Mouse (Mus musculus) liver, embryonic 14.5 days (tissue): Measurements from ENCODE around the gene Abca4. TPM values are rescaled to one million over a fixed set of nuclear protein-coding genes. Genes with fewer than 3 reads are reported as not detected.

Experiments
- ATAC-seq: fragments of 200-750 bp; cut with Nextera tagmentation; 2 replicates; pipeline ENCODE4 v1.8.0; 2017; ENCODE audit warnings: moderate number of reproducible peaks, mild to moderate bottlenecking, moderate library complexity; ENCODE audit not compliant: insufficient read depth
- DNase-seq, 3 experiments: peaks; one replicate each; pipeline ENCODE4 v3.0.0-alpha.2; 2012 to 2013; ENCODE audit warnings: low read depth in 3 of 3, low spot score in 3 of 3
- H3K27ac ChIP-seq: fragments of 300-500 bp; sonication (generic); 2 replicates; pipeline ENCODE4 v1.5.1; 2014; ENCODE audit warnings: moderate library complexity, mild to moderate bottlenecking, control low read depth, inconsistent platforms
- H3K27me3 ChIP-seq: fragments of 300-500 bp; sonication (generic); 2 replicates; pipeline ENCODE4 v1.6.1; 2014; ENCODE audit warnings: mild to moderate bottlenecking, low read length, moderate library complexity; ENCODE audit not compliant: control insufficient read depth, insufficient read depth
- H3K36me3 ChIP-seq: fragments of 300-500 bp; sonication (generic); replicated peaks from 2 replicates; pipeline ENCODE4 v1.6.1; 2014; ENCODE audit warnings: low read depth; ENCODE audit not compliant: control insufficient read depth, insufficient read depth
- H3K4me1 ChIP-seq, 2 experiments: fragments of 200-500 bp in 1 of 2; fragments of 300-500 bp in 1 of 2; sonication (generic) in 1 of 2; replicated peaks; 2 replicates each; pipeline ENCODE4 v1.6.1; 2012 to 2014; ENCODE audit warnings: antibody characterized with exemption in 1 of 2, inconsistent platforms in 1 of 2, low read length in 1 of 2; ENCODE audit not compliant: control insufficient read depth in 2 of 2, insufficient read depth in 2 of 2
- H3K4me2 ChIP-seq: fragments of 300-500 bp; sonication (generic); 2 replicates; pipeline ENCODE4 v1.6.1; 2014; ENCODE audit warnings: low read depth, mild to moderate bottlenecking, control low read depth, moderate library complexity
- H3K4me3 ChIP-seq, 2 experiments: fragments of 200-500 bp in 1 of 2; fragments of 300-500 bp in 1 of 2; sonication (generic) in 1 of 2; 2 replicates each; pipeline ENCODE4 v1.5.1; 2012 to 2014; ENCODE audit warnings: low read depth in 2 of 2, low read length in 2 of 2, mild to moderate bottlenecking in 2 of 2, control low read depth in 1 of 2, inconsistent platforms in 1 of 2, moderate library complexity in 1 of 2; ENCODE audit not compliant: insufficient read depth in 1 of 2
- H3K9ac ChIP-seq: fragments of 300-500 bp; sonication (generic); replicated peaks from 2 replicates; pipeline ENCODE4 v1.6.1; 2014; ENCODE audit warnings: mild to moderate bottlenecking, control low read depth, moderate library complexity
- H3K9me3 ChIP-seq: fragments of 300-500 bp; sonication (generic); 2 replicates; pipeline ENCODE4 v1.6.1; 2016; ENCODE audit warnings: low read length, mixed read lengths; ENCODE audit not compliant: control insufficient read depth
- CTCF ChIP-seq: IDR thresholded peaks from 2 replicates; pipeline ENCODE4 v1.5.1; 2016; ENCODE audit warnings: antibody characterized with exemption, low read depth, control low read depth
- EP300 ChIP-seq: IDR thresholded peaks from 2 replicates; pipeline ENCODE4 v1.6.1; 2016; ENCODE audit warnings: antibody characterized with exemption, low read depth
- WGBS: fragments of 180-500 bp; shearing (Covaris S2); extraction: QIAGEN DNeasy Blood & Tissue Kit; methylation state at CpG from one replicate; pipeline ENCODE4 v1.1.7; 2014; ENCODE audit not compliant: insufficient replicate concordance; 5-methylcytosine and 5-hydroxymethylcytosine counted together
- polyA plus RNA-seq, 2 experiments: library from polyadenylated mRNA; depleted of rRNA in 1 of 2; stranded (reverse) in 1 of 2; unstranded in 1 of 2; fragments of >200 nt; fragmentation: Nextera tagmentation in 1 of 2; extraction: Ambion mirVana in 1 of 2; gene quantifications; 2 replicates each; pipeline versions ENCODE4 v1.2.1 to v1.2.3; 2012 to 2014

Abca4 gene
- polyA plus RNA-seq, 2 experiments = 0.35 to 0.53 TPM

DNA sequence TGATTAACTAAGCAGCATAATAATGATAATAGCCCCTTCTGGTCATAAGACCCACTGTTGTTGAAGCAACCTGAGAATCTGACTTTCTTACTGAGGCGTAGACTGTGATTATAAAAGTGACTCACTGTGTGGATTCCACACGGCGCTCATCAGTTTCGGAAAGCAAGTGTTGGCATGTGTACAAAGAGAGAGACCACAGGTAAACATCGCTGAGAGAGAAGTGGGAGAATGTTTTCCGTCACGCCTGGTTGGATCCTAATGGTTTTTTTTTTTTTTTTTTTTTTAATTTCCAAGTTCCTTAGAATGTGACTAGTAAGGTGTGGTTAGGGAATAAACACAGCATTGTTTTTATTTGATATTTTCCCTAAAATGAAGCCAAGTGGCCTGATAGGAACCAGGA, 38.1 kb downstream of the Abca4 start:
- Histone ChIP-seq H3K4me2 (no peak overlapping the region), H3K4me3 (no peak overlapping the region), H3K9ac (no peak overlapping the region), H3K9me3 (no peaks in the 10 kb centered on the region), H3K27ac (no peak overlapping the region), H3K36me3 (no peaks in the 10 kb centered on the region), H3K27me3 (no peaks in the 10 kb centered on the region), H3K4me1 (peaks cover 0 to 5% of the 10 kb centered on the region in 2 experiments; a peak in 2 of 4 replicates)
- TF ChIP-seq CTCF (no peak), EP300 (no peak)
- DNase-seq (no peak), ATAC-seq (no peak)
- 72% methylated on average over 7 of the region's 7 CpGs for WGBS

DNA sequence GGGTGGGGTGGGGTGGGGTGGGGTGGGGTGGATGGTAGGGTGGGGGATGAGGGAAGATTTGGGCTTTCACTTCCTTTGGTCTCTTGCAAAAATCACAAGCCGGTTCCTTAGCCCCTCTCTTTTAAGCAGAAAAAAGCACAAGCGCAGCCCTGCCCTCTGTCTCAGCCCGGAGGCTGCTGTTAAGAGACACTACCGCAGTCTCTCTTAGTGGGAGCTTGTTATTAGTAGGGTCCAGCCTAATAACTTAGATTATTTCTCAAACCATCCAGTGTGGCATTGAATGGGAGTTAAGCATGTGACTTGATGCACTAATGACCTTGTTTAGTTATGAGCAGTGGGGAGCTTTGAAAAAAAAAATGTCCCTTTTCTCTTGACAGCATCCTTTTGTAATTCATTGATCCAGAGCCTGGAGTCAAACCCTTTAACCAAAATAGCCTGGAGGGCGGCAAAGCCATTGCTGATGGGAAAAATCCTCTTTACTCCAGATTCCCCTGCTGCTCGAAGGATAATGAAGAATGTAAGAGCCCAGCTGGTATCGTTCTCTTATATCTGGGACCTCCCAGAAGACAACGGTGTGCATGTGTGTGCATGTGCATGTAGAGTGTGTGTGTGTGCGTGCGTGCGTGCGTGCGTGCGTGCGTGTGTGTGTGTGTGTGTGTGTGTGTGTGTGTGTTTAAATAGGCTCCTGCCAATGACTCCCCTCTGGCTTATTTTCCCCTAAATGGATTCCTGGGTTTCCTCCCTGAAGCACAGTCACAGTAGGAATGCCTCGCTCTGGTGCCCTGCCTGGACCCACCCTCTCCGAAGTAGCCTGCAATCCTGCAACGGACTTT, 41.1 kb downstream of the Abca4 start:
- DNase-seq (no peak), ATAC-seq (no peak)
- 70% methylated on average over 18 of the region's 18 CpGs for WGBS
- Histone ChIP-seq H3K36me3 (no peaks in the 10 kb centered on the region), H3K4me3 (no peak overlapping the region), H3K4me1 (peaks cover 0 to 15% of the 10 kb centered on the region in 2 experiments), H3K9ac (no peak overlapping the region), H3K4me2 (no peak overlapping the region), H3K27ac (no peak overlapping the region), H3K27me3 (no peaks in the 10 kb centered on the region), H3K9me3 (no peaks in the 10 kb centered on the region)
- TF ChIP-seq EP300 (no peak), CTCF (no peak)

DNA sequence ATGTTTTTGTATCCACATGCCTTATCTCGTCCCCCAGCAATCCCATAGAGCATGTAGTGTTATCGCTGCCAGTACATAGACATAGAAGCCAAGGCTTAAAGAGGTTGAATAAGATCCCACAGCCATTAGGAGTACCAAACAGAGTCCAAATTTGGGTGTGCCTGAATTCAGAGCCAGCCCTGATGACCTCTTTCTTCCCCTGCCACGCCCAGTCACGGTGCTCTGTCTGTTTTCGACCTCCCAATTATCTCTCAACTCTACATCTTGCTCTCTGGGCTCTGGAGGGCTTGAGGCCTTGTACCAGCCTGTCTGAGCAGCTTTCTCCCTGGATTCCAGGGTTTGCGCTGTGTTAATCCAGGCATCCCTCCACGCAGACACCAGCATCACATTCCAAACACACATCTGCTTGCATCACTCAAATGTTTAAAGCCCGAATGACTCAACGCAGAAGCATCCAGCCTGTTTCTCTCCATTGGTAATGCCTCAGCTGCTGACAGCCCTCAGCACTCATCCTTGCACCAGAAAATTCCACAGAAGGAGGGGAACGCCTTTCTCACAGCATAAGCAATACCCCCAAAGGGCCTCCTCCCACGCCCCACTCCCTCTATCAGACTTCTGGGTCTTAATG, 43.9 kb downstream of the Abca4 start:
- Histone ChIP-seq H3K4me1 (peaks cover 0 to 21% of the 10 kb centered on the region in 2 experiments), H3K4me2 (no peak overlapping the region), H3K27me3 (no peaks in the 10 kb centered on the region), H3K4me3 (no peak overlapping the region), H3K9ac (no peak overlapping the region), H3K27ac (no peak overlapping the region), H3K9me3 (no peaks in the 10 kb centered on the region), H3K36me3 (no peaks in the 10 kb centered on the region)
- no peak for DNase-seq
- TF ChIP-seq CTCF = no peak
- TF ChIP-seq EP300 = peak; percentile 40; the same call in 1 of the 2 replicates
- ATAC-seq = peak; percentile 75
- 50% methylated on average over 11 of the region's 11 CpGs for WGBS

DNA sequence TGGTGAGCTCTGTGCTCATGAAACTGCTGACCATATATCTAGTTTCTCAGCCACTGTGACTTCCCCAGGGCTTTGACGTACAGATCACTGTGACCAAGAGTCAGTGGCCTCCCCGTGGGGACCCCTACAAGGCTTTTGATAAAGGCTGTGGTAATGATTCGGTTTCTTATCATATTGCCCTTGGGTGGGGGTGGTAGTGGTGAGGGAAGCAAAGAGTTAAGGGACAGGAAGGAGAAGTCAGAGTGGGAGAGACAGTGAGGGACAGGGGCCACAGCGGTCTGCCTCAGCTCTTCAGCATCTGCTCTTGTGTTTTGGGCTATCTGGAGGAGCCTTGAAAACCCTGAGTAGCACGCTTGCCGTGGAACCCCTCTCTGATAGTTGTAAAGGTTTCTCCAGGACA, 46.1 kb downstream of the Abca4 start:
- WGBS = 13% methylated on average over 6 of the region's 6 CpGs
- no peak for DNase-seq
- TF ChIP-seq EP300 = no peak
- Histone ChIP-seq H3K27ac (no peak overlapping the region), H3K9me3 (no peaks in the 10 kb centered on the region), H3K4me3 (no peak overlapping the region), H3K9ac (no peak overlapping the region), H3K36me3 (no peaks in the 10 kb centered on the region), H3K27me3 (no peaks in the 10 kb centered on the region), H3K4me1 (peaks cover 0 to 21% of the 10 kb centered on the region in 2 experiments), H3K4me2 (no peak overlapping the region)
- ATAC-seq = no peak

DNA sequence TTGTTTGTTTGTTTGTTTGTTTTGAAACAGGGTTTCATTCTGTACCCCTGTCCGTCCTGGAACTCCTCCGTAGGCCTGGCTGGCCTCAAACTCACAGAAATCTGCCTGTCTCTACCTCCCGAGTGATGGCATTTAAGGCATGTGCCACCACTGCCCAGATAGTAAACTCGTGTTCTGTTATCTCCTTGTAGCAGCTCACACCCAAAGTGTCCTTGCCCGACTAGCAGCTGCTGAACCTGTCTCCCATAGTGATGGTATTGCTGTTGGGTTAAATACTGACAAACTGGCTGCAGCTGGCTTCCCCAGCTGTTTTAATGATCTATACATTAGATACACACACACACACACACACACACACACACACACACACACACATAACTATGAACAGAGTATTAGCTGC, 55.5 kb downstream of the Abca4 start:
- H3K27me3 ChIP-seq = no peaks in the 10 kb centered on the region
- H3K9me3 ChIP-seq = no peaks in the 10 kb centered on the region
- 16% methylated on average over 5 of the region's 5 CpGs for WGBS
- no peak overlapping the region for H3K4me3 ChIP-seq
- no peaks in the 10 kb centered on the region for H3K36me3 ChIP-seq
- TF ChIP-seq EP300 (peak; percentile 48; the same call in 1 of the 2 replicates), CTCF (no peak)
- H3K4me1 ChIP-seq = peaks cover 0 to 14% of the 10 kb centered on the region in 2 experiments; a peak in 3 of 4 replicates
- H3K4me2 ChIP-seq = no peak overlapping the region
- DNase-seq (peak in 2 of 3 experiments; percentile 37 to 42), ATAC-seq (peak; percentile 74)
- no peak overlapping the region for H3K9ac ChIP-seq
- no peak overlapping the region for H3K27ac ChIP-seq
